Mouse (Mus musculus) left cerebral cortex, adult 11 months (tissue): ENCODE data around the gene Atg16l2.

Source experiments
- DNase-seq: peaks from one replicate; pipeline ENCODE4 v3.0.0; 2022; ENCODE audit warnings: low spot score

Gene Atg16l2

GRCm38 (mm10) chr7:101301881-101302456 is at the start of gene Atg16l2:
Gene Atg16l2, minus strand, starts transcription at chr7:101302251.
- peak; percentile 89 for DNase-seq

GRCm38 (mm10) chr7:101349861-101350260 is 47.8 kb upstream of the Atg16l2 start:
- DNase-seq: peak; percentile 57

GRCm38 (mm10) chr7:101348312-101348711 is 46.3 kb upstream of the Atg16l2 start:
- DNase-seq: no peak

GRCm38 (mm10) chr7:101347767-101348270 is 45.8 kb upstream of the Atg16l2 start, which contains the start of gene Arap1:
Gene Arap1, plus strand, starts transcription at chr7:101348067.
- no peak for DNase-seq

GRCm38 (mm10) chr7:101346991-101347390 is 44.9 kb upstream of the Atg16l2 start:
- DNase-seq: no peak

- no peak for DNase-seq
Measured at GRCm38 (mm10) chr7:101344892-101345291, 42.8 kb upstream of the Atg16l2 start.

- DNase-seq: no peak
Measured at GRCm38 (mm10) chr7:101343135-101343534, 41.1 kb upstream of the Atg16l2 start.

- DNase-seq: no peak
Measured at GRCm38 (mm10) chr7:101341405-101341804, 39.4 kb upstream of the Atg16l2 start.

GRCm38 (mm10) chr7:101337401-101337800 is 35.4 kb upstream of the Atg16l2 start:
- no peak for DNase-seq

- no peak for DNase-seq
Measured at GRCm38 (mm10) chr7:101336686-101337085, 34.6 kb upstream of the Atg16l2 start.

GRCm38 (mm10) chr7:101335228-101335627 is 33.2 kb upstream of the Atg16l2 start:
- no peak for DNase-seq

GRCm38 (mm10) chr7:101332045-101332831 is 30.2 kb upstream of the Atg16l2 start:
- DNase-seq: no peak

GRCm38 (mm10) chr7:101330841-101331173 is 28.8 kb upstream of the Atg16l2 start:
- no peak for DNase-seq

GRCm38 (mm10) chr7:101330074-101330840 is 28.2 kb upstream of the Atg16l2 start:
- DNase-seq: no peak

GRCm38 (mm10) chr7:101329606-101330005 is 27.6 kb upstream of the Atg16l2 start:
- DNase-seq: no peak

GRCm38 (mm10) chr7:101328621-101329158 is 26.6 kb upstream of the Atg16l2 start:
- DNase-seq: peak; percentile 63

GRCm38 (mm10) chr7:101327786-101328185 is 25.7 kb upstream of the Atg16l2 start:
- DNase-seq: no peak

GRCm38 (mm10) chr7:101327263-101327662 is 25.2 kb upstream of the Atg16l2 start:
- no peak for DNase-seq

- no peak for DNase-seq
Measured at GRCm38 (mm10) chr7:101326006-101326405, 24.0 kb upstream of the Atg16l2 start.

GRCm38 (mm10) chr7:101324142-101324962 is 22.3 kb upstream of the Atg16l2 start:
- no peak for DNase-seq

- no peak for DNase-seq
Measured at GRCm38 (mm10) chr7:101323141-101323594, 21.1 kb upstream of the Atg16l2 start.
